Mouse (Mus musculus): ENCODE measurements at regions not wholly inside any gene's neighbourhood (a gene's known extent, or its start where the extent isn't known, plus 50 kb on each side); places are given as distances from the start of the nearest gene placed in this dataset.
"Not testable (repeated sequence)": the region's sequence is repeated elsewhere in the genome, so short reads cannot be mapped to it uniquely, and the experiment has no call there.

DNA sequence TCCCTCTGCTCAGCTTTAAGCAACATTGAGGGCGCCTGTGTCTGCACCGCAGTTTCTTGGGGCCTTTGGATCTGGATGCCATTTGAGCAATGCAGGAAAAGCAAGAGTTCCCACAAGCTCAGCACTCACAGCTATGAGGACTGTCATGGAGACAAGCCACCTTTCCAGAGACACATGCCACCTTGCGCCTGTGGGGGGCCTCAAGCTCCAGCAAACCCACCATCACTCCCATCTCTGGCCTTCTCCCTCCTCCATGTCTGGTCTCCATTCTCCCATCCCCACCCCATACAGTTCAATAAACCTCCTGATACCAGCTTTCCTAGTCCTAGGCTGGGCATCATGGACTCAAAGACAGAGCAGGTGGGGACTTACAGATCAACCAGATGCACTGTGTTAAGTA, 97.8 kb downstream of the Wdr11 start:
- no peak for DNase-seq (ENCODE audit: low read depth, low spot score)

DNA sequence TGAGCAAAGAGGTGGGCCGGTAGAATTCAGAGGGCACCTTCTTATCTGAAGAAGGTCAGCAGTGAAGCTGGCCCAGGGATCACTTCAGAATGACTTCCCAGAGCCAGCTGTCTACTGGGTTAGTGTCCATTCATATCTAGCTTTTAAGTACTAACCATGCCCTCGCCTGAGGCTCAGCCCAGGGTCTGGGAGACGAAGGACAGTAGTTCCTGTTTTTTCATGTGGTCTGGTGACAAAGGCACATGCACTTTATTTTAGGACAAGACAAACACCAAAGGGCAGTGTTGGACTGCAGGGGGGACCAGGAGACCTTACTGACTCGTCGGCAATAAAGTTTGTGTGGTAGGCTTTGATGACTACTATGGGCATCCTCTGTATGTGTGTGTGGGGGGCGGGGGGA, 99.2 kb downstream of the Wdr11 start:
- no peak for DNase-seq (ENCODE audit: low read depth, low spot score)

DNA sequence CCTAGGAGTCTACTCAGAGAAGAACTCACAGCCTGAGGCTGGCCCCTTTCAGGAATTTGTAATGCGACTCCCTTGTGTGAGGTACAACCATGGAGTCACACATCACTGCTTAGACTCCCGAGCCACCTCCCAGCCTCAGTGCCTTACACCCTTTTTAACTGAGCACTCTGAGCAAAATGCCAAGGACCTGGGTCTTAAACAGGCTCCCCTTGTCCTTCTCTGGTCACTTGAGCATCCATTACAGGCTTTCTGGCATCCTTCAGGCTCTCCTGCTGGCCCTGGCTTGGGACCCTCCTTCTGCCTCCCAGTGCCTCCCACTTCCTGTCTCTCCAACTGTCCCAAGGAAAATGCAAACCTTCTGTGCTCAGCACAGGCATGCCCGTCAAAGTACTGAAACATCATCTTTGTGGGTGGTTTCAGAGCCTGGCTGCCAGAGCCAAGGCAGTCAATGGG, 100.0 kb downstream of the Wdr11 start:
- no peak for DNase-seq (ENCODE audit: low read depth, low spot score)

DNA sequence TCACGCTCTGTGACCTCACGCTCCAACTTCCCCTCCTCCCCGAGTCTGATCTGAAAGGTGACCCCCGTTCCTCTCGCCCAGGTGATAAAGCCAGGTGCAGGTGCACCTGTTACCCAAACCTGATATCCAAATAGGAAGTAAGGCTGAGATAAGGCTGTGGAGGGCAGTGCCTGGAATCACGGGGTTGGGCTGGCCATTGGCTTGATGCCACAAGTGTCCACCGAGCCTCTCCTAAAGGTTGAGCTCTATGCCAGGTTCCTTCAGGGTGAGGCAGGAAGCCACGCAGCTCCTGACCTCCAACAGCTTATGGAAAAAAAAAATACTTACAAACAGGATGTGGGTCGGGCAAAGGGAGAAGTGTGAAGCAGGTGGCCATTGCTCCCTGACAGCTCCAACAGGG, 102.0 kb downstream of the Wdr11 start:
- no peak for DNase-seq (ENCODE audit: low read depth, low spot score)

DNA sequence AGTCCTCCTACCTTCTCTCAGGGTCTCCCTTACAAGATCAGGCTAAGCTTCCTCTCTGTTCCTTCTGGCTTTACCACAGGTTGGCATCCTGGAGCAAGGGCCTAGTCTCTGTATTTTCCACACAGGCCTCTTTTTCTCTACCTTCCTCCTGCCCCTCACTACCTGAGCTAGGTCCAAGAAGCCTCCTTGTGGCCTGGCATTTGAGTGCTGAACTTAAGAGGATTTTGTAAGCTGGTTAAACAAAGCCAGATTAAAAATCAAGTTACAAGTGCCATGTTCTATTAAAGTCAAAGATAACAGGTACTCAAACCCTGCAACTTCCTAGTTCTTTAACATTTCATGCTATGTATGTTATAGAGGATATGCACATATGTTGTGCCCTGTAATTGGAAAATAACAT, 102.5 kb downstream of the Wdr11 start:
- no peak for DNase-seq (ENCODE audit: low read depth, low spot score)

DNA sequence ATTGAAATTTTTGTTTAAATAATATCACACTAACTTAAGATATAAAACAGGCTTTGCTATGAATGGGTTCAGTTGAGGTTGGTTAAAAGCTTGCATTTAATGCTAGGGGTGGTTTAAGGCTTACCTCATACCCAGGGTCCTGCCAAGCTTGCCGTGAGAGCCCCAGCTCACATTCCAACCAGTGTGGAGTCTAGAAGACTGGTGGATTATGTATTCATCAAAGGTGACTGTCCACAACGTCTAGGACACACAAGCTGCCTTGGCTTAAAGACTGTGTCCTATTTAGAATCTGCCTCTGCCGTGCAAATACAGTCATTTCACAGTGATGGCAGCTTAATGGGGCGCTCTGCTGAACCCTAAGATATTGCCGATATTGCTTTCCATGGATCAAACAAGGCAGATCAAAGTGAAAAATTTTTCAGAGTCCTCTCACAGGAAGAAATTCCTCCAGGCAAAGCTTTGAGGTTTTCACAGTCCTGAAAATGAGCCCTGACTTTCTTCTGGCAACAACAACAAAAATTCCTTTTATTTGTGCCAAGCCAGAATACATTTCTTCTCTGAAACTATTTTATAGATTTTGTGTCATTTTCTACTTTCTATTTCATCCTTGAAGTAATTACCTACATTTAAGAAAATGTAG, 108.4 kb downstream of the Wdr11 start:
- DNase-seq (ENCODE audit: low read depth, low spot score) = no peak

DNA sequence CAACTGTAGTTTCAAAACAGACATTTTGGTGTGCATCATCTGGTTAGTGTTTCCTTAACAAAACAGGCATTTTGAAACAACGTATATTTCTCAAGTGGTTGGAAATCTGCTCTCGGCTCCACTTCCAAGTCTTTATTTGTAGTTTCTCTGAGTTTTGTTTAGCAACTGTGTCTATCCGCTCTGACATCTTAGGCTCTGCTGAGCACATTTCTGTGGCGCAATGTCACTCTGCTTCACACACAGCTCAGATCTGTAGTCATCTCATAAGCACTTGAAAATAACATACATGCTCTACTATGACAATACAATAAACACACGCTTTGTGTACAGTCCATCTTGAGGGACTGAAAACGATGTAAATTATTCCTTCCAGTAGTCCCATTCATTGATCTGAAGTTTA, 135.9 kb downstream of the Wdr11 start:
- no peak for DNase-seq (ENCODE audit: low read depth, low spot score)

DNA sequence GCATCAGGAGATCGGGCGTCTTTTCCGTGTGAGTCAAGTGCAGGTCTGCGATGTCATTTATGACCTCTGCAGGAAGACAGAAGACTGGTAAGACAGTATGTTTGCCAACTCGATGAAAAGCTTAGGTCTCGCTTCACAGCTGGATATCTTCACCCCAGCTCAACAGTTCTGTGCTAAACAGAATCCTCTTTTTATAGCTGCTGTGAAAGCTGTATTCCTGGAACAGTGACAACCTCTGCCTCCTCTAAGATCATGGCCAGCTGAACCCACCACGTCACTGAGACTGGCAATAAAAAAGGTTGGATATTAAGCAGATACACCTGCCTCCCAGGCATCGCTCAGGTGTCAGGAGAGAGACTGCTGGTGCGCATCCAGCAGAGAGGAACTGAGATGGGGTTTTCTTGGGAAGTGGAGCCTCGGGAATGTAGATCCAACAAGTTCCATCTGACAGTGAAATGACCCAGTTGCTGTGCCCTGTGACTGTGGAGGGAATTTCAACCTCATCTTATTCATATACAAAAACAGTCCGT, 138.1 kb downstream of the Wdr11 start:
- no peak for DNase-seq (ENCODE audit: low read depth, low spot score)

DNA sequence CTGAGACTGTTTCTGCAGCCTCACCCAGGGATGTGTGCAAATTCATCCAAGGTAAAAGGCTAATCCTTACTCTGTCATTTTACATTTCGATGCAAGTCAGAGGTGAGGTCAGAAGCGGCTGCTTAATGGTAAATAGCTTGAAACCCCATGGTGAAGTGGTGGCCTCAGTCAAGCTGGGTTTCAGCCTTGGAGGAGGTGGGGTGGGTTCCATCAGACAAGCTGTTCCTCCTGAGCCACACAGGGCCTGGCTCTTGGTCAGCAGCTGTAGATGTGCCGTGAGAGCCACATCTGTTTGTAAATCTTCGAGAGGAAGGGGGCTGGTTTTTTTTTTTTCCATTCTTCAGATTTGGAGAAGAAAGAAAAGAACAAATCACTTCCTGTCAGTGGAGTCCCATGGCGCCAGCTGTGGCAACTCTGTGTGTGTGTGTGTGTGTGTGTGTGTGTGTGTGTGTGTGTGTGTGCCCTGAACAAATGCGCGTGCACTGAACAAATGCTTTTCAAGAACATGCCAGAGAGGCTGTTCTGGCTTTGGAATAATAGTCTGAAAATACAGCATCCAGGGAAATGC, 139.2 kb downstream of the Wdr11 start:
- no peak for DNase-seq (ENCODE audit: low read depth, low spot score)

DNA sequence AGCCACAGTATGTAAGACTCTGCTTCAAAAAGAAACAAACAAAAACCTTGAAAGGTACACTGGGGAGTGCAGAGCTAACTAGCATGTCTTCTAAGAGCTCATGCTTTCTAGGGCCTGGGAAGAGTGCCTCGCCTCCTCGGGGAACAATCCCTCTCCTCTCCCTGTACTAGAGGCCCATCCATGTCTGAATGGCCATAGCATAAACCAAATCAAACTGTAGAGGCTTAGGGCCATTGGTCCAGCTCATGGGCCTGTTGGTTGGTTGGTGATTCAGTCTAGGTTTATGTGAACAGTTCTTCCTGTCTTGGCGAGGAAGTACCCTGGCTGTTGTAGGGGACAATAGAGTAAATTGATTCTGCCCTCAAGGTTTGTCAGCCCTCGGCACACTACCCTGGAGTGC, 151.0 kb downstream of the Wdr11 start:
- no peak for DNase-seq (ENCODE audit: low read depth, low spot score)

DNA sequence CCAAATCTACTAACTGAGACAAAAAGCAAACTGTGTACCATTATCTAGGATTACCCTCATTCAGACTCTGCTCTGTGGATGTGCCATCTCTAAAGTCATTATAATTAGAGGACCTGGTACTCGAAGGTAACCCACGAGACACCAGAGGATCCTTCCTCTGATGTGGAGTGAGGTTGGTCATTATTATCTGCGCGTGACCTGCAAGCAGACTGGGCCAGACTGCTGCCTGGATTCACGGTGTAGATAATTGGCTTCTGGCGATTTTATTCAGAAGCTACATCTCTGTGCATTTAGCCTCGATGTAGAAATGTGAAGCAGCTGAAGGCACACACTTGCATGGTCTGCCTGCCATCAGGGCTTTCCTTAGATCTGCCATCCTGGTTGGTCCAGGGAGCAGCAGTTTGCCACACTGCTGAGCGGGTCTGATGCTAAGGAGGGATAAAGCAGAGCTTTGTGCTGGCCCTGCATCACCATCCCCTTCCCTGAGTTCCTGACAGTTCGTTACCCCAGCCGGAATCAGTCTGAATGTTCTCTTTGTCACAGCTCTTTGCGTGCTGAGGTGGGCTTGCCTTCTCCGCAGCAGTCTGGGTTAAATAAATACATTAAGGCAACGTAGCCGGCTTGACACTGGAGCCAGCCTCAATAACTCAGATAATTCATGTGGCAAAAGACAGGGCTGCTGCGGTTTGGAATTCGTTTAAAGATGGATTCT, 152.4 kb downstream of the Wdr11 start:
- no peak for DNase-seq (ENCODE audit: low read depth, low spot score)

DNA sequence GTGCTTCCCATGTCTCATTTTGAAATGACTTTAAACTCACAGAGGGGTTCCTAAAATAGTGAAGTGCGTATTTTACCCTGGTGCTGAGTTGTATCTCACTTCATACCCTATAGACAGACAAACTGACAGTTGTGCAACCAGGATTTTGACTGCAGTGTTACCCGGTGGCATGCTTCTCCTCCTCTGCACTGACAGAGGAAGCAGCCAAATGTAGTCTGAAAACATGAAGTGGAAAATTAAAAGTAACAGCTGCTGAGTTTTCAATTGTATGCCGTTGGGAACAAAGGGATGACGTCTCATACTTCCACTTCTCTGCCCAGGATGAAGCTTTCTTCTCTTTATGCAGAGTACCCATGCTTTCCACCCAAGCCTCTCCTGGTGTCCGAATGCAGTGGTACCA, 155.0 kb downstream of the Wdr11 start:
- DNase-seq (ENCODE audit: low read depth, low spot score) = no peak

DNA sequence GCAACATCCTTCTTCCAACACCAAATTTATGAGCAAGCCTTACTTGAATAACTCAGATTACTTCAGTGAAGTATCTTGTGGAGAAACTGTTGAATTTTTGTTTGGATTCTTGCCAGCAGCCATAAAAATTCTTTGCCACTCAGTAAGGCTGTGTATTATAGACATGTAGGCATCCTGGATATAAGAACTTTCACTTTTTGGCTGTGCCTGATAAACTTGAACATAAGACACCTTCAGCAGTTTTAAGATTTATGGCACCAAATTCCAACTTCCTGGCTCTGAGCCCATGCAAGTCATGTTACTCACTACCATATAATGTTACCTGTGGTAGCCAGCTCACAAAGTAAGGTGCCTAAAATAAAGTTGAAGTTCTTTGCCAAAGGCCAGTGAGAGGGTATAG, 159.3 kb downstream of the Wdr11 start:
- no peak for DNase-seq (ENCODE audit: low read depth, low spot score)

DNA sequence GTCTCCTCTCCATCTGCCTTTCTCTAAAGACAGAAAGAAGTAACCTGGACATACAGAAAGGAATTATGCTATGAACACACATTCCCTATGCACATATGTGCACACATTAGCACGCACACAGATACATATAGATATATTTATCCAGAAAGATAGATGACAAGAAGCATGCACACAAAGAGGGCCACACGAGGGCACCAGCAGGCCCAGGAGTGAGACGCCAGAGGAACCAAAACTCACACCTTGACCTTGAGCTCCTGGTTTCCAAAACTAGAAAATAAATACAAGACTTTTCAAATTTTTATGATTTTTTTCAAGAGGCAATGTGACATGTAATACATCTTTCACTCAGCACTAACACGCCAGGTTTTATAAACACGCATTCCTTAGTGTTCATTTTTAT, 163.1 kb downstream of the Wdr11 start:
- DNase-seq (ENCODE audit: low read depth, low spot score) = no peak

DNA sequence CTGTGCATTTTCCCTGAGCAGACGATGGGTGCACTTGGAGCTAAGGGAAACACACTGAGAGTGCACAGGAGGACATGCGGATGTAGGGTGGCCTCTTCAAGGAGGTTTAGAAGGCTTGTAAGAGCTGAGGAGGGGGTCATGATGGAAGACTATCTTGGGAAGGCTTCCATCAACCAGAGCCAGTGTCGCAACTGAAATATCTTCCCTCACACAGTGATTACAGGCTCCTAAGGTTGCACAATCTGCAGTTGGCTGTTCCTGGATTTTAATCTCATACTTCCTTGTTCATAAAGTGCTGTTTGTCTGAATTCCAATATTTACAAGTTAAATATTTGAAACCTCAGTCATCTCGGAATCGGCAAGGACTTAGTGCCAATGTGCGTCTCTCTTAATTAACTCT, 164.5 kb downstream of the Wdr11 start:
- DNase-seq (ENCODE audit: low read depth, low spot score) = no peak

DNA sequence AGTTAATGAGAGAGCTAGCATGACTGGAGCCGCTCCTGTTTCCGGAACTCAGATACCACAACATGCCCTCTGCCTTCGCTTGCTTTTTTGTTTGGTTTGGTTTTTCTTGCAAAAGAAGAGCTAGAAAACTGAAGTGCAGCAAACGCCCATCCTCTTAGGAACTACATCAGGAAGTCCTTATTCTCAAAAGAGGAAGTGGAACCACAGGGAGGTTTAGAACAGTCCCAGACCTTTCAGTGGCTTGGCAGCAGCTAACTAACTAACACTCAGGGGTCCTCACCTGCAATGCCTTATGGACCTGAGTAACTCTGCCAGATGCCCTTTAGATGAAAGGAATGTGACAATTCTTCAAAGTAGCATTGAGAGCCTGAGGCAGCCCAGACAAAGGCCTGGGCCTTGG, 168.2 kb downstream of the Wdr11 start:
- DNase-seq (ENCODE audit: low read depth, low spot score) = no peak

DNA sequence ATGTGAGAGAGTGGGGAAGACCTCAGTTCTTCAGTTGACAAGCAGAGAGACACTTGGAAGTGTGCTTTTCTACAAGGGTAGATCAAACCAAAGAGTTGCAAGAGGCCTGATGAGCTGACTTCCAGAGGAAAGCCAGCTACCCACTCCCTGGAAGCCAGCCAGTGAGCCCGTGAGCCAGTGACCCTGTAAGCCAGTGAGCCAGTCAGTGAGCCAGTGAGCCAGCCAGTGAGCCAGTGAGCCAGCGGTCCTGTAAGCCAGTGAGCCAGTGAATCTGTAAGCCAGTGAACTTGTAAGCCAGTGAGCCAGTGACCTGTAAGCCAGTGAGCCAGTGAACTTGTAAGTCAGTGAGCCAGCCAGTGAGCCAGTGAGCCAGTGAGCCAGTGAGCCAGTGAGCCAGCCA, 168.7 kb downstream of the Wdr11 start:
- no peak for DNase-seq (ENCODE audit: low read depth, low spot score)

DNA sequence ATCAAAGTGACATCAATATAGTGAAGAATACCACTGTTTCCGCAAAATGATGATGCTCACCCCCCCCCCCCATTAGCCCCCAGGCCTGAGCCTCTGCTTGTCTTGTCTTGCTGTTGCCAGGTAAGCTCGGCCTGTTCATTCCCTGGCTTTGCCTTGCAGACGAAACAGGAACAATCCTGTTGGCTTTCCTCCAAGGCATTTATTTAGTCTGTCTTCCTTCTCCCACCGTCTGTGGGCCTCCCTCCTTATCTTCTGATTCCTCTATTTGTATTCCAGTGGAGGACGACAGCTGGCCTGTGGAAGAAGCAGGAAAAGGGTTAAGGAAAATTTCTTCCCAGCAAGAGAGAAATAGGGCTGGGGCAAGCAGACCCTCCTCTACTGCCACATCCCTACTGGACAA, 172.1 kb downstream of the Wdr11 start:
- DNase-seq (ENCODE audit: low read depth, low spot score) = no peak

DNA sequence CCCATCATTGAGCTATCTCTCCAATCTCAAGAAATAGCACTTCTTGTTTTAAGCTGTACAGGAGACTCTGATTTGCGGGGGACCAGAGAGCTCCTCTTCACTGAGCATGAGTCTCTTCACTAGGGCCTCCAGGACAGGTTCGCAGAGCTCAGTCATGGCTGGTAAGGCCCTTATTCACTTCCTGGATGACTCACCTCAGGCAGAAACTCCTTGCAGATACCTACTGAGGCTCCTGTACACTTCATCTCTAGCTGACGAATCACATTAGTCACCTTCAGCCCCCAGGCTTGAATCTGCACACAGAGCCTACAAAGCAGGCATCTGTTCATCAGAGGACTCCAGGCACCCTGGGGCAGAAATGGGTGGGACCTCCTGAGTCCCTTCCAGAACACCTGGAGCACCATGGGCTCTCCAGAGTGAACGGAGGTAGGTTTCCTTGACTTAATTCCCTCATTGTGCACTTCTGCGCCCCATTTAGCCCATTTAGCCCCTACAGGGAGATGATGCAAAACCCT, 172.8 kb downstream of the Wdr11 start:
- no peak for DNase-seq (ENCODE audit: low read depth, low spot score)

DNA sequence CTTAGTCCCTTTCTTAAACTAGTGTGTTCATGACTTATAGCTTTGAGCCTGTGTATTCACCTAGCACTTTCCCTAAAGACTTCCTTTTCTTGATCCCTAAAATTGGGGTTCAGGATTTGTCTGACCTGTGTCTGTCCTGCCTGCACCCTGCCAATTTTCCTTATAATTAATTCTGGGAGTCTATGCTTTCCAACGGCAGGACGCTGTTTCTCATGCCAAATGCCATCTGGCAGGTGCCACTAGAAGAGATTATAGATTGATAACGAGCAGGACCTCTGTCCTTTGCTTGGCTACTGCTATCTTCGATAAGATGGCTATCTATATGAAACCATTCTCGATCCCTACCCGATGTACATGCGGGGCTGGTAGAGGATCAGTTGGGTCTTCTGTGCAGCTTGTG, 174.0 kb downstream of the Wdr11 start:
- DNase-seq (ENCODE audit: low read depth, low spot score) = no peak

DNA sequence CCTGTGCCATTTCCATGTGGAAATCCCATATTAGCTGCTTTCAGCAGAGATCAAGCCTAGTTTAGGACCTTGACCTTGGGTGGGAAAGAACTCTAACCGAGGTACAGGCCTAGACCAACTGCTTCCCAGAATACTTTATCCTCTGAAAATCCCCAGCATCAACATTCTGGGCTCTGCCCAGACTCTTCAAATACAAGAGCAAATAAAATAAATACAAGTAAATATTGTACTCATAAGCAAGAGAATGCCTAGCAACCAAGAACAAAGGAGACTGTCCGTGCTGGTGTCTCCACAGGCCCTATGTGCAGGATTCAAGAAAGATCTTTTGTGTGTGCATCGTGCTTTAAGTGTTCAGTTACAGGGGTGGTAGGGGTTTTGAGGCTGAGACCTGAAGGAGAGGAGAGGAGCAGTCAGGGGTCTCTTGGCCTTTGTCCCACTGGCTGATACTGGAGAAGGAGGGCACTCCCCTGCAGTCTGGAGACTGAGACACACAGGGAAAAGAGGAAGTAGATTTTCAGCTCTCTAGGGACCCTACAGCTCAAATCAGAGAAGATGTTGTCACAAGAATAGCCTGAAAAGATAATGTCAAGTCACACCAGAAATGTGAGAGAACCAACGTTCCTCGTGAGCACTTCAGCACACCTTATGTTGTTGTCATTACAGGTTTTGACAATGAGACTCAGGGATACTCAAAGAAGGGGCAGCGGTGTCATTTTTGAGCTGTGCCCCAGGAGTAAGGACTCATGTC, 174.6 kb downstream of the Wdr11 start:
- DNase-seq (ENCODE audit: low read depth, low spot score) = no peak

DNA sequence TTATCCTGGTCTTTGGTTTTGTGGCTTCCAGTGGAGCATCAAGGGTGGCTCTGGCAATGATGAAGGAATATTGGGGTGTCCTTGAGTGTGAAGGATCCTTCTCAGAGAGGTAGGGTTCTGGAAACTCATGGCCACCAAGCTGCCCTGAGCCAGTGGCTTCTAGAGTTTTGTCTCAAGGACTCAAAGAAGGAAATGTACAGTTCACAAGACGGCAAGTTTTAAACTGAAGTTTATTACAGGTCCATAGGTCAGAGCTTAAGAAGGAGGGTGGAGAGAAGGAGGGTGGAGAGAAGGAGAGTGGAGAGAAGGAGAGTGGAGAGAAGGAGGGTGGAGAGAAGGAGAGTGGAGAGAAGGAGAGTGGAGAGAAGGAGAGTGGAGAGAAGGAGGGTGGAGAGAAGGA, 178.0 kb downstream of the Wdr11 start:
- DNase-seq (ENCODE audit: low read depth, low spot score) = not testable (repeated sequence)

All from telencephalon, adult 2 months (tissue).